In genomic region chr9:70140871-70141796, GRCm38 (mm10) we compare ENCODE assay signal across 8 mouse cellular contexts. TPM values are rescaled to one million over a fixed set of nuclear protein-coding genes. Genes with fewer than 3 reads are reported as not detected.
DNase-seq lines count a peak whose midpoint lies in the region; ATAC-seq and TF ChIP-seq lines count a peak whose summit lies in the region.

No protein-coding gene starts in this region.

- H3K4me1 ChIP-seq in cerebellum, adult 2 months (ENCODE audit: control insufficient read depth, insufficient read depth, low read length): no peaks in the 10 kb centered on the region; the same call in 1 of the 2 replicates
- H3K4me1 ChIP-seq in forebrain, postnatal 0 days (ENCODE audit: insufficient read depth): peaks cover 4% of the 10 kb centered on the region; the same call in 1 of the 2 replicates
- peaks cover 11% of the 10 kb centered on the region for H3K4me1 ChIP-seq in liver, postnatal 0 days (ENCODE audit: insufficient read depth)

- H3K9me3 ChIP-seq in forebrain, postnatal 0 days (ENCODE audit: low read length): no peaks in the 10 kb centered on the region
- H3K9me3 ChIP-seq in liver, postnatal 0 days (ENCODE audit: low read length): no peaks in the 10 kb centered on the region

- peak overlapping the region; percentile 72 for H3K9ac ChIP-seq in forebrain, postnatal 0 days
- H3K9ac ChIP-seq in liver, postnatal 0 days (replicated peaks): no peak overlapping the region

- peak; percentile 90 for DNase-seq in ES-CJ7 (ENCODE audit: low read depth, low spot score)
- DNase-seq in cerebellum, adult 2 months: peak; percentile 27 to 28
- peak; percentile 89 for DNase-seq in forebrain, postnatal 0 days
- peak; percentile 76 for DNase-seq in heart, postnatal 4 days
- peak; percentile 71 to 86 for DNase-seq in layer of hippocampus, adult 8-10 months (ENCODE audit: low spot score in 2 of 2)
- peak; percentile 26 for DNase-seq in liver, postnatal 0 days
- peak; percentile 44 for DNase-seq in ovary, postnatal 14 days (ENCODE audit: low spot score)
- peak; percentile 65 for DNase-seq in urinary bladder, postnatal 14 days (ENCODE audit: low spot score)

- no peak for TF ChIP-seq EP300 in liver, postnatal 0 days (IDR thresholded peaks at IDR 0.05; ENCODE audit: low read depth)

- no peak for TF ChIP-seq CTCF in cerebellum, adult 2 months (IDR thresholded peaks at IDR 0.05; ENCODE audit: borderline replicate concordance, insufficient read depth, low read depth, low read length)
- no peak for TF ChIP-seq CTCF in forebrain, postnatal 0 days (IDR thresholded peaks at IDR 0.05; ENCODE audit: low read depth)
- TF ChIP-seq CTCF in liver, postnatal 0 days (IDR thresholded peaks at IDR 0.05; ENCODE audit: low read depth): no peak

- no peaks in the 10 kb centered on the region for H3K27me3 ChIP-seq in cerebellum, adult 2 months (ENCODE audit: control insufficient read depth, insufficient read depth, low read length)
- H3K27me3 ChIP-seq in forebrain, postnatal 0 days (ENCODE audit: insufficient read depth, low read length): no peaks in the 10 kb centered on the region
- H3K27me3 ChIP-seq in liver, postnatal 0 days (ENCODE audit: insufficient read depth, low read length): peaks cover 18% of the 10 kb centered on the region

- under 1% methylated on average over 87 of the region's 87 CpGs for WGBS in cerebellum, adult 2 months
- under 1% methylated on average over 87 of the region's 87 CpGs for WGBS in forebrain, postnatal 0 days
- WGBS in liver, postnatal 0 days (ENCODE audit: insufficient replicate concordance): under 1% methylated on average over 54 of the region's 87 CpGs

- peak; percentile 95 for ATAC-seq in forebrain, postnatal 0 days
- ATAC-seq in liver, postnatal 0 days: peak; percentile 31; the same call in 1 of the 2 replicates

- H3K27ac ChIP-seq in cerebellum, adult 2 months (ENCODE audit: insufficient read depth, low read length): no peak overlapping the region
- peak overlapping the region; percentile 76 for H3K27ac ChIP-seq in forebrain, postnatal 0 days (ENCODE audit: low read depth, low read length)
- no peak overlapping the region for H3K27ac ChIP-seq in liver, postnatal 0 days (ENCODE audit: low read depth)

- peak overlapping the region; percentile 78 for H3K4me2 ChIP-seq in forebrain, postnatal 0 days (ENCODE audit: low read depth)
- peak overlapping the region; percentile 75 for H3K4me2 ChIP-seq in liver, postnatal 0 days (ENCODE audit: low read depth, low read length)

- peak overlapping the region; percentile 51 for H3K4me3 ChIP-seq in cerebellum, adult 2 months (replicated peaks; ENCODE audit: insufficient read depth, low read depth, low read length)
- peak overlapping the region; percentile 74 for H3K4me3 ChIP-seq in forebrain, postnatal 0 days (ENCODE audit: low read depth, low read length)
- peak overlapping the region; percentile 42 for H3K4me3 ChIP-seq in liver, postnatal 0 days (ENCODE audit: low read depth, low read length)

- no peak for TF ChIP-seq POLR2A in cerebellum, adult 2 months (IDR thresholded peaks at IDR 0.05; ENCODE audit: borderline replicate concordance, insufficient read depth, low read length)

- H3K36me3 ChIP-seq in forebrain, postnatal 0 days (ENCODE audit: insufficient read depth): no peaks in the 10 kb centered on the region
- no peaks in the 10 kb centered on the region for H3K36me3 ChIP-seq in liver, postnatal 0 days (replicated peaks; ENCODE audit: insufficient read depth, low read length)

RNA-seq across cellular contexts. Expression of gene Fam81a, which starts 1.2 kb away (rescaled TPM):
- polyA plus RNA-seq in cerebellum, adult 2 months (2012; rRNA removed): 11.8 and 12.8 TPM in 2 replicates
- 25.6 and 33.5 TPM in 2 replicates for total RNA-seq in forebrain, postnatal 0 days (2014; rRNA removed)
- polyA plus RNA-seq in forebrain, postnatal 0 days (2015; fragmentation: Nextera tagmentation; extraction: Ambion mirVana): 16.4 and 29.4 TPM in 2 replicates
- total RNA-seq in heart, postnatal 4 days (2021): 10 to 100 TPM; 25.4 to 28.1 TPM
- 100 to 1,000 TPM in 1 of 4 experiments, 10 to 100 TPM in 3; 91.7 to 101 (median 94.0) TPM for total RNA-seq in layer of hippocampus, adult 8-10 months (2022)
- 0.12 and 0.19 TPM in 2 replicates for polyA plus RNA-seq in liver, postnatal 0 days (2015; fragmentation: Nextera tagmentation; extraction: Ambion mirVana)

Comparison
In these comparisons a context has a peak if more than half of its experiments do, and no peak if none do; other contexts are left out.
1. DNase-seq: peak in every context shown above with its lines; median percentile 90 in ES-CJ7; 89 in forebrain, postnatal 0 days; 78 in layer of hippocampus, adult 8-10 months; 76 in heart, postnatal 4 days; 65 in urinary bladder, postnatal 14 days; 44 in ovary, postnatal 14 days; 28 in cerebellum, adult 2 months; 26 in liver, postnatal 0 days.